Mouse (Mus musculus): ENCODE measurements around the gene Zbtb48. TPM values are rescaled to one million over a fixed set of nuclear protein-coding genes. Genes with fewer than 3 reads are reported as not detected.

Gene Zbtb48
- polyA plus RNA-seq, 1 experiment: not detected

DNA sequence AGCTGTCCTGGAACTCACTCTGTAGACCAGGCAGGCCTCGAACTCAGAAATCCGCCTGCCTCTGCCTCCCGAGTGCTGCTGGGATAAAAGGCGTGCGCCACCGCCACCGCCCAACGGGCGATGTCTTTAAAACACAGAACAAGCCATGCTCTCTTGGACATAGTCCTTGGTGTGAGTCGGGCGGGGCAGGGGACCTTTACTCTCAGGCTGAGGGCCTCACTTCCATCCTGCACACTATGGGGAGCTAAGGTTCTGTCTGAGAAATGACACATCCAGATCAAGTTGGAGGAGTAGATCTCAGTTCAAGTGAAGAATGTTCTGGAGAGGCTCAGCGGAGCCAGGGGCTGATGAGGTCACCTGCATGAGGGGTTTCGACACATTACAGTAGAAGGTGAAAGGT, 5.5 kb upstream of the Zbtb48 start:
- TF ChIP-seq POLR2A (IDR thresholded peaks at IDR 0.05; ENCODE audit: insufficient read depth, low read depth, low read length) (no peak), CTCF (IDR thresholded peaks at IDR 0.05; ENCODE audit: insufficient read depth, low read depth, low read length) (no peak)
- no peak overlapping the region for H3K27ac ChIP-seq (ENCODE audit: insufficient read depth, low read depth, low read length)
- peaks cover 14% of the 10 kb centered on the region for H3K4me1 ChIP-seq (ENCODE audit: control insufficient read depth, insufficient read depth, low read length)
- 92% methylated on average over 13 of the region's 13 CpGs for WGBS
- no peak overlapping the region for H3K4me3 ChIP-seq (ENCODE audit: insufficient read depth, low read depth, low read length)

DNA sequence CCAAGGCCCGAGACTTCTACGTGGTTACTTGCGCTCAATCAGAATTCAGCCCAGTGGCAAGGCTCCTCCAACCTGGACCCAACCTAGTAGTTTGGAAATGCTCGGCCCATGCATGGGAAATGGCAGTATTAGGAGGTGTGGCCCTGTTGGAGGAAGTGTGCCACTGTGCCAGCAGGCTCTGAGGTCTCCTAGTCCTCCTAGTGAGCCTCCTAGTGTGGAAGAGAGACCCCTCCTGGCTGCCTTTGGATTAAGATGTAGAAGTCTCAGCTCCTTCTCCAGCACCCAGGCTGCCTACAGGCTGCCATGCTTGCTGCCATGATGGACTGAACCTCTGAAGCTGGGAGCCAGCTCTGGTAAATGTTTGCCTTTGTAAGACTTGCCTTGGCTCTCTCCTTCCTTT, 2.5 kb upstream of the Zbtb48 start:
- 45% methylated on average over 4 of the region's 4 CpGs for WGBS

DNA sequence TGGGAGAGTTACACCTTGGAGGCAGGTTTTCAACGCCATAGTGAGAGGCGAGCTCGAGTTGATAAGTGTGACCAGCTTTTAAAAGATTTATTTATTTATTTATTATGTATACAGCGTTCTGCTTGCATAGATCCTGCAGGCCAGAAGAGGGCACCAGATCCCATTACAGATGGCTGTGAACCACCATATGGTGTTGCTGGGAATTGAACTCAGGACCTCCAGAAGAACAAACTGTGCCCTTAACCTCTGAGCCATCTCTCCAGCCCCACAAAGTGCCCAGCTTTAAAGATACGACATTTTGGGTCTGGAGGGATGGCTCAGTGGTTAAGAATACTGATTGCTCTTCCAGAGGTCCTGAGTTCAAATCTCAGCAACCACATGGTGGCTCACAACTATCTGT, 1.6 kb upstream of the Zbtb48 start:
- Histone ChIP-seq H3K27ac (ENCODE audit: insufficient read depth, low read depth, low read length) (no peak overlapping the region), H3K4me1 (ENCODE audit: control insufficient read depth, insufficient read depth, low read length) (peaks cover 39% of the 10 kb centered on the region), H3K4me3 (ENCODE audit: insufficient read depth, low read depth, low read length) (no peak overlapping the region)
- 55% methylated on average over 5 of the region's 5 CpGs for WGBS
- TF ChIP-seq CTCF (IDR thresholded peaks at IDR 0.05; ENCODE audit: insufficient read depth, low read depth, low read length) (no peak), POLR2A (IDR thresholded peaks at IDR 0.05; ENCODE audit: insufficient read depth, low read depth, low read length) (no peak)

More for the DNA sequence above, 2.5 kb upstream of the Zbtb48 start:
- Histone ChIP-seq H3K4me3 (ENCODE audit: insufficient read depth, low read depth, low read length) (no peak overlapping the region), H3K27ac (ENCODE audit: insufficient read depth, low read depth, low read length) (no peak overlapping the region), H3K4me1 (ENCODE audit: control insufficient read depth, insufficient read depth, low read length) (peaks cover 32% of the 10 kb centered on the region)
- TF ChIP-seq POLR2A (IDR thresholded peaks at IDR 0.05; ENCODE audit: insufficient read depth, low read depth, low read length) (no peak), CTCF (IDR thresholded peaks at IDR 0.05; ENCODE audit: insufficient read depth, low read depth, low read length) (no peak)

DNA sequence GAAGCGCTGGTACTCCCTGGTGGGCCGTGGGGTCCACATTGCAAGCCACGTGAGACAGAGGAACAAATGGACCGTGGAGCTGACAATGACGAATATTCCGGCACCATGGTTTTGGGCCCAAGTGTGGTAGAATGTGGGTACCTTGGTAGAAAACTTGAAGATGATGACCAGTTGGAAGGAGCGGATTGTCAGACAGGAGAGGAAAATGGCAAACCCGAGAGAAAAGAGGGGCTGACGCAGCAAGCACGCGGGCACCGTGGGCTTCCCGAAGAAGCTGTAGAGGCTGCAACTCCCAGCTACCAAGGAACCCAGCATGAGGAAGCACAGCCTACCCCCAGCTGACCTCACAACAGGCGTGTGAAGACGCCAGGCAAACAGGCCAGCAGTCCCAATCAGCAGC, 985 bp upstream of the Zbtb48 start:
- H3K4me1 ChIP-seq (ENCODE audit: control insufficient read depth, insufficient read depth, low read length): peaks cover 39% of the 10 kb centered on the region
- WGBS: 68% methylated on average over 15 of the region's 15 CpGs
- H3K27ac ChIP-seq (ENCODE audit: insufficient read depth, low read depth, low read length): no peak overlapping the region
- TF ChIP-seq CTCF (IDR thresholded peaks at IDR 0.05; ENCODE audit: insufficient read depth, low read depth, low read length) (no peak), POLR2A (IDR thresholded peaks at IDR 0.05; ENCODE audit: insufficient read depth, low read depth, low read length) (no peak)
- peak overlapping the region; percentile 59; the same call in 1 of the 2 replicates for H3K4me3 ChIP-seq (ENCODE audit: insufficient read depth, low read depth, low read length)

DNA sequence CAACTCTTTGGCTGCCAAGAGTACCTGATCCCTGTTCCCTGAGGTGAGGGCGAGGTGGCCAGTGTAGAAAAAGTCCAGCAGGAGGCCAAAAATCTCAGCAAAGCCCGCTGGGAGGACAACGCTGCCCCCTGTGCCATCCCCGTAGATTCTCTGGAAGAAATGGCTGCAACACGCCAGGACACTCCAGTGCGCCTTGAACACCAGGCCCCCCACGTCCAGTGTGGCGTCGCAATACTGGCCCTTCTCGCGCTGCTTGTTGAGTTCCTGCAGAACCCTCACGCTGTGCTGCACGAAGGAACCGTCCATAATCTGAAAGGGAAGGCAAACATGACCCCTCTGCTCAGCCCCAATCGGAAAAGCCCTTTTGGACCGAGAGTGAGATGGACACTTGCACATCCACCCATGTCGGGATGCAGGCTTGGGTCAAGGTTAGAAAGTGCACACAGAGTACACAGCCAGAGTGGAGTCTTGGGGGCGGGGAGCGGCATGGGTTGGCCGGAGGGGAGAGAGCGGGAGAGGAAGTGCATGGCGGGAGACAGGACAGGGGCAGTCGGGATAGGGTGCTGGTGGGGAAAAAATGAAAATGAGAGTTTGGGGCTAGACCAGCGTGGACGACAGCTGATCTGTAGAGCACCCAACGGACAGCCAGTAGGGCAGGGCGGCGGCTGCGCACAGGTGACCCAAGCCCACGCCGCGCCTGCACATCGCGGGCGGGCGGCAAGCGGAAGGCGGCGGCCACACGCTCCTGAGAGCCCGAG, 541 bp downstream of the Zbtb48 start:
- H3K4me1 ChIP-seq (ENCODE audit: control insufficient read depth, insufficient read depth, low read length): peaks cover 39% of the 10 kb centered on the region
- 2% methylated on average over 41 of the region's 41 CpGs for whole genome bisulfite sequencing
- H3K27ac ChIP-seq (ENCODE audit: insufficient read depth, low read depth, low read length): no peak overlapping the region
- H3K4me3 ChIP-seq (ENCODE audit: insufficient read depth, low read depth, low read length): peak overlapping the region; percentile 70
- TF ChIP-seq POLR2A (IDR thresholded peaks at IDR 0.05; ENCODE audit: insufficient read depth, low read depth, low read length): no peak
- TF ChIP-seq CTCF (IDR thresholded peaks at IDR 0.05; ENCODE audit: insufficient read depth, low read depth, low read length): no peak

DNA sequence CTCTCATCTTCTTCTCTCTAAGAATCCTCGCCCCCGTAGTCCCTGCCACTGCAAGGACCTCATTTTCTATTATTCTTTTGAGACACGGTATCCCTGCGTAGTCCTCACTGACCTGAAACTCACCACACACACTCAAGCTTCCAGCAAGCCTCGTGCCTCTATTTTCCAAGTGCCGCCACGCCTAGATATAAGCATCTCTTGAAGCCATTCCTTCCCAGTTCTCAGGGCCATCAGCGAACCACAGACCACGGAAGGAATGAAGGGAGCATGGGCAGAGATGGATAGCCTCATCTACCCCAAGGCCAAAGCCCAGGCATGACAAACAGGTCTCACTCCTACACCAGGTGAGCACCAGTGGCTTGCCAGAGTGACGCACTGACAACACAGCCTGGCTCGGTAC, 2.9 kb downstream of the Zbtb48 start:
- no peak for TF ChIP-seq CTCF (IDR thresholded peaks at IDR 0.05; ENCODE audit: insufficient read depth, low read depth, low read length)
- no peak for TF ChIP-seq POLR2A (IDR thresholded peaks at IDR 0.05; ENCODE audit: insufficient read depth, low read depth, low read length)
- H3K4me3 ChIP-seq (ENCODE audit: insufficient read depth, low read depth, low read length): no peak overlapping the region
- H3K4me1 ChIP-seq (ENCODE audit: control insufficient read depth, insufficient read depth, low read length): peaks cover 35% of the 10 kb centered on the region
- no peak overlapping the region for H3K27ac ChIP-seq (ENCODE audit: insufficient read depth, low read depth, low read length)
- WGBS: 90% methylated on average over 11 of the region's 11 CpGs

DNA sequence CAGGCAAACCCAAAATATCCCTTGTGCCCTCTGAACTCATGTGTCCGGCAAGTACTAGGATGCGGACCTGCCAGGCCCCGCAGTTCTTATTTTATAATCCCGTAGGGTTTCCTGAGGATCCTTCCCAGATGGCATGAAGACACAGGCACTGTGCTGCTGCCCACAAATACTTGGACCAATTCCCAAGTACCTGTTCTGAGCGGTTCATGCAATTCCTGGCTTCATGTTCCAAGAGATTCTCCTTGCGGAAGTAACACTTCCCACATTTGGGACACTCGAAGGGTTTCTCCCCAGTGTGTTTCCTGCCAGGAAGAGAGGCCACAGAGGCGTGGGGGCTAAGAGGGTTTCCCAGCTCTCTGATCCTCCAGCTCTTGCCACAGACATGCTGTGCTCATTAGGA, 5.0 kb downstream of the Zbtb48 start:
- TF ChIP-seq POLR2A (IDR thresholded peaks at IDR 0.05; ENCODE audit: insufficient read depth, low read depth, low read length): no peak
- no peak for TF ChIP-seq CTCF (IDR thresholded peaks at IDR 0.05; ENCODE audit: insufficient read depth, low read depth, low read length)
- no peak overlapping the region for H3K27ac ChIP-seq (ENCODE audit: insufficient read depth, low read depth, low read length)
- WGBS: 88% methylated on average over 8 of the region's 8 CpGs
- H3K4me3 ChIP-seq (ENCODE audit: insufficient read depth, low read depth, low read length): no peak overlapping the region
- H3K4me1 ChIP-seq (ENCODE audit: control insufficient read depth, insufficient read depth, low read length): peaks cover 24% of the 10 kb centered on the region

DNA sequence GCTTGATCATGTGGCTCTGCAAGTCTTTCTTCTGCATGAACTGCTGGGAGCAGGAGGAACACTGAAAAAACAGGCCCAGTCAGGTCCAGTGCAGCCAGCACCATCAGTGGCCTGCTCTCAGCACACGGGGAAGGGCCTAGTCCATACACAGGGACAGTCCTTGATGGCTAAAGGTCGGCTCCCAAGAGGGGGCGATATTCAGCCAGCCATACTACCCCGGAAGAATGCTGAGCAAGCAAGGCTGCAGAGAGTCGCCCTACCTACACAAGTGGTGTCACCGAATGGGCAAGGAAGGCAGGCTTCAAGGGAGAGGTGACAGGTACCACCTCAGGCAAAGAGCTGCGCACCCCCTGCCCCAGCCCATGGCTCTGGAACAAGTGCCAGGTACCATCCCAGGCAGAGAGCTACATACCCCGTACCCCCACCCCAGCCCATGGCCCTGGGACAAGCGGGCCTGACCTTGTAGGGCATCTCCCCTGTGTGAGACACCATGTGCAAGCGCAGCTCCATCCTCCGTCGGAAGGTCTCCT, 5.8 kb downstream of the Zbtb48 start:
- Histone ChIP-seq H3K4me3 (ENCODE audit: insufficient read depth, low read depth, low read length) (no peak overlapping the region), H3K27ac (ENCODE audit: insufficient read depth, low read depth, low read length) (no peak overlapping the region), H3K4me1 (ENCODE audit: control insufficient read depth, insufficient read depth, low read length) (peaks cover 21% of the 10 kb centered on the region)
- TF ChIP-seq CTCF (IDR thresholded peaks at IDR 0.05; ENCODE audit: insufficient read depth, low read depth, low read length): no peak
- TF ChIP-seq POLR2A (IDR thresholded peaks at IDR 0.05; ENCODE audit: insufficient read depth, low read depth, low read length): no peak
- 80% methylated on average over 12 of the region's 12 CpGs for WGBS

DNA sequence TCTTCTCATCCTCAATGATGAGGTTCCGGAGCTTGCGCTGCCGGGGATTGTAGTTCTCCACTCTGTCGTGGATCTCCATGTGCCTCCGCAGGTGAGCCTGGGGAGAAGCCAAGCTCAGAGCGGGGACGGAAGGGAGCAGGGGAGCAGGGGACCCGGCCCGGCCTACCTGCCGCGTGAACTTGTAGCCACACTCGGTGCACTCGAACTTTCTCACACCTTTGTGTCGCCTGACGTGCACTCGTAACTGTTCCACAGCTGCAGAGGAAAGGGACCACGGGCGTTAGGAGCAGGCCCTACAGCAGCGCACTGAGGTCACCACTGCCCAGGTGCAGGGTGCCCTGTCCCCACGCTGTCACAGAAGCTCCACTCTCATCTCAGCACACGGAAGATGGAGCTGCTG, 7.4 kb downstream of the Zbtb48 start:
- 95% methylated on average over 21 of the region's 21 CpGs for WGBS
- no peak for TF ChIP-seq POLR2A (IDR thresholded peaks at IDR 0.05; ENCODE audit: insufficient read depth, low read depth, low read length)
- TF ChIP-seq CTCF (IDR thresholded peaks at IDR 0.05; ENCODE audit: insufficient read depth, low read depth, low read length): no peak
- Histone ChIP-seq H3K4me1 (ENCODE audit: control insufficient read depth, insufficient read depth, low read length) (peaks cover 7% of the 10 kb centered on the region; the same call in 1 of the 2 replicates), H3K27ac (ENCODE audit: insufficient read depth, low read depth, low read length) (no peak overlapping the region), H3K4me3 (ENCODE audit: insufficient read depth, low read depth, low read length) (no peak overlapping the region)
